Mouse (Mus musculus): Measurements from ENCODE around the gene Dxo. TPM values are rescaled to one million over a fixed set of nuclear protein-coding genes. Genes with fewer than 3 reads are reported as not detected.

The Dxo gene
- 83.3 to 87.2 TPM (median 86.2 TPM) in 4 replicates for total RNA-seq (2023)

DNA sequence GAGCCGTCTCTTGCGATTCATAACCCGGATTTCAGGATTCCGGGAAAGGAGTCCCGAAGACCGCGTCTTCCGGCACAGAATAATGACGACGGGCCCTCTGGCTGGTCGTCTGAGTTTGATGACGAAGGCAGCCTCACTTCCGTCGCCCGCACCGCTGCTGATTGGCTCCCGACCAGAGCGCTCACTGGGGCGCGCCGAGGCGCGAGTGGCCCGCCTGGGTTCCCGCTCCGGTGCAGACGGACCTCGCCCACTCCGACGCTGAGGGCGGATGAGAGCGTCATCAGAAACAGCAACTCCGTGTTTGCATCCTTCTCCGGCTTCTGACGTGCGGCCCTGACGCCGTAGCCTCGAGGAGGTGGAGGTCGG is at the start of gene Dxo, which contains the start of gene Stk19:
Gene Dxo (plus strand): TSS at position 164 of the 366 bp plus-strand sequence.
Gene Stk19 (minus strand): TSS at position 90 of the 366 bp plus-strand sequence.

DNA sequence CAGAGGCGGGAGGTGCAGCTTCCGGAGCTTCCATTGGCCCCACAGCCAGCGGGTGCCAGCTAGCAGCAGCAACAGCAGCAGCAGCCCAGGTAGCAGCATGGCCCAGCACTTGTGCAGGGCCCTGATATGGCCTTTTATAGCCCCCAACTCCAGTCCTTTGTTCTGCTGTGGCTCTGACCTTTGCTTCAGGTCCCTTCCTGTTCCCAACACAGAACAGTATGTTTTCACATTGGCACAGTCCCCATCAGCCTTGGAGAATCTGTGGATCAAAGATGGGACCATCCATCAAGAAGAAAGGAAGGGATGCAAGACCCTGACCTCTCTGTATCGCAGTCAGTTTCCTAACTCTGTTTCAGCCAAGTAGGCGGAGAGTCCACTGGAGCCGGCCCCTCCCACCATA is 32.5 kb upstream of the Dxo start, which contains the start of gene Cyp21a1:
Gene Cyp21a1 (minus strand): TSS at position 261 of the 400 bp plus-strand sequence.

DNA sequence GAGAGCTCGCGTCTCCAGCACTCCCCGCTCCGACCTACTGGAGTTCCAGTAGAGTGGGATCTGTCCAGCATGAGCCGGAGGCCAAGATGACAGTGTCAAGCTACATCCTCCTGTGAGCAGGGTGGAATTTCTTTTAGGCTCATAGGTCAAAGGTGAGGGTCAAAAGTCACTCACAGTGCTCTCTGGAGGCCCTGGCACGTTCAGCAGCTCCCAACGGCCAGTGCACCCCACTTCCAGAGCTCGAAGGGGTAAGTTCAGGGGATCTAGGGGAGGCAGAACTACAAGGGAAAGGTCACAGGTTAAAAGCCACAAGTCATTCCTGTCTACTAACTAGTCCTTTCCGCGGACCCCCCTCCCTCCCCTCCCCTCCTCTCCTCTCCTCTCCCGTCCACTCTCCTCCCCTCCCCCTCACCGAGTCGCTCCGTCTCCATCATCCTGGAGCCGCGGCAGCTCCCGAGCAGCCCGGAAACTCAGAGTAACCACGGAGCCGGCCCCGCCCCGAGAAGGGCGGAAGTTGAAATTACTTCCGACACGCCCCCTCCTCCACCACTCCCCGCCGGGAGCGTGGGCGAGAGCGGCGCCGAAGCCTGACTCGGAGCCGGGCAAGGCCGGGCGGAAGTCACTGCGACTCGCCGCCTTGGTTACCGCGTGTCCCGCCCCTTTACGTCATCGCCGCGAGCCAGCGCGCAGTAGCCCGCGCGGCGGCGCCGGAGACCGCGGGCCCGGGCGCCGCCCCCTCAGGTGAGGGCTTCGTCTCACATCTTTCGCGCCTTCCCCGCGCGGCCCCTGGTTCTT is 13.1 kb downstream of the Dxo start, which contains the start of the genes Skiv2l and Nelfe:
Gene Skiv2l (minus strand): TSS at position 489 of the 795 bp plus-strand sequence.
Gene Nelfe (plus strand): TSS at position 670 of the 795 bp plus-strand sequence.

DNA sequence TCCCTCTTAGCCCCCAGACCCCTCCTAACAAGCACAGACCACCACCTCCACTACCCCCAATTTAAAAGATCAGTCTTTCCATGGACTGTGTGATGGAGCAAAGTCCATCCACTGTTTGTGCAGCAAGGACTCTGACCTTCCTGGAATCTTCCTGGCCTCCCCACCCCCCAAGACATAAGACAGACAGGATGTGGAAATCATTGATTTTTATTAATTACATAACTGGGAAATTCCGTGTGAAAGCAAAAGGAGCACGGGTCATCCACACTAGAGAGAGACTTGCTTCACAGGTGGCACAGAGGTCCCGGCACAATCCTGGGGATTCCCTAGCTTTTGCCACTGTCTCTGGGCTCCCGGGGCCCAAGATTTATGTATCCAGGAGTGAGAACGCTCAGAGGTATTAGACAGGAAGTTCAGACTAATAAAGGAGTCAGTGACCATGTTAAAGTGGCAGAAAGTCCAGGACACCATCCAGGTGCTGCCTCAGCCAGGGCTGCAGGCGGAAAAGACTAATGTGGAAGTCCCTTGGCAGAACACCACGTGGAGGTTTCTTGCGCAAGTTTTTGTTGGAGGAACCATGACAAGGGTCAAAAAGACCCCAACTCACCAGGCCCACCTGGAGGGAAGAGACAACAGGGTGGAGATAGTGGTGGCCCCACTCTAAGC is 25.7 kb downstream of the Dxo start, which contains the start of gene Cfb:
Gene Cfb (minus strand): TSS at position 103 of the 666 bp plus-strand sequence.

DNA sequence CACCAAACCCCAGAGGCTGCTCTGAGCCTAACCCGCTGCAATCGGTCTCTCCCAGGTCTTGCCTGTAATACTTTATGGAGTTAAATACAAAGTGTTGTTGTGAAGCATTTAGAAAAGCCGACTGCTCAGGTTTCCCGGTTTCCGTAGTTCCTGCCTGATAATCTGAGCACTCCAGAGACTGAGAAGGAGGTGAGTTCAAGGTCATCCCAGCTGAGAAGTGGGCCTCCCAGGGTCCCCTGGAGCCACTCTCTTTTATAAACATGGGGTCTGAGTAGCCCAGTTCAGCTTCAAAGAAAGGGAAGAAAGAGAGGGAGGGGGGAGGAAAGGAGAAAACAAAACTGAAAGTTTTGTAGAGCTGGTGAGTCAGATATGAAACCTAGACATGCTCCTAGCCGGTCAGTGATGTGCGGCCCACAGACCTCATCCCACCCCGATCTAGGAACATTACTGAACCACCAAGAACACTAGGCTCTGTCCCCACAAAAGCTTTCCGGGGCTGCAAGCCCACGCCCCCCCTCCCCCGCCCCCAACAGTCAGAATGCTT is 42.6 kb downstream of the Dxo start, which contains the start of gene Zbtb12:
Gene Zbtb12 (plus strand): TSS at position 148 of the 544 bp plus-strand sequence.

DNA sequence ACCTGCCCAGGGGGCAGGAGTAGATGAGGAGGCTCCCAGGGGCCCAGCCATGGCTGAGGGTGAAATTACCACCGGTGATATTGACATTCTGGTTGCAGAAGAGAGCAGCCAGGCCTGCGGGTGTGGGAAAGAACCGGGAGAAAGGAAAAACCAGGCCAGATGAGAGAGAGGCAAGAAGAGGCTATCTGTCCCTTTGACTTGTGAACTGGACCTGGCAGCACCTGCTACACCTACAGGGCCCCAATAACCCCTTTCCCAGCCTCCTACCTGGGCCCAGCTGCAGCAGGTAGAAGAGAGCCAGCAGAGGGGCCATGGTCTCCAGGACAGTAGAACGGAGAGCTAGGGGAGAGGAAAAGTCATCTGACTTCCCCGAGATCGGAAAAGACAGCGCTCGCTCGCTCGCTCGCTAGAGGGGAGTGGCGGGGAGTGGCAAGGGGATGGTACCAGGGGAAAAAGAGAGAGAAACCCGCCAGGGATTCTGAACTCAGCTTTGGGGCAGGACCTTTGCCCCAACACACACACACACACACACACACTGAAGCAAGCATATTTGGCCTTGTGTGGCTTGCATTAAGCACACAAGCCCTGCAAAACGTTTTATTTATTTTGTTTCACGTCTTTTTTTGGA is 45.0 kb downstream of the Dxo start, which contains the start of gene Gm20547:
Gene Gm20547 (minus strand): TSS at position 360 of the 628 bp plus-strand sequence.

Other genes with a start within 250 kb of the Dxo start
- 117 to 138 TPM (median 127 TPM) in 4 replicates for gene Gpsm3, start 247.2 kb upstream of the Dxo start, total RNA-seq (2023)
- gene Pbx2, start 245.8 kb upstream of the Dxo start, total RNA-seq (2023), result 47.4 to 53.9 TPM (median 53.5 TPM) in 4 replicates
- 3.6 to 4.4 TPM (median 4.3 TPM) in 4 replicates for gene Ager, start 239.2 kb upstream of the Dxo start, total RNA-seq (2023)
- gene Rnf5, start 233.3 kb upstream of the Dxo start, total RNA-seq (2023), result 25.6 to 33.1 TPM (median 27.8 TPM) in 4 replicates
- gene Agpat1, start 232.8 kb upstream of the Dxo start, total RNA-seq (2023), result 59.3 to 69.6 TPM (median 64.7 TPM) in 4 replicates
- not detected in 4 replicates for gene Egfl8, start 221.0 kb upstream of the Dxo start, total RNA-seq (2023)
- 2.5 to 3.9 TPM (median 3.0 TPM) in 4 replicates for gene Ppt2, start 208.5 kb upstream of the Dxo start, total RNA-seq (2023)
- gene Prrt1, start 207.5 kb upstream of the Dxo start, total RNA-seq (2023), result 0.38 TPM in 1 of 4 replicates, not detected in the others
- gene Fkbpl, start 192.3 kb upstream of the Dxo start, total RNA-seq (2023), result 2.2 to 6.7 TPM (median 3.2 TPM) in 4 replicates
- 66.0 to 75.7 TPM (median 68.0 TPM) in 4 replicates for gene Atf6b, start 189.9 kb upstream of the Dxo start, total RNA-seq (2023)
- 0.09 to 0.19 TPM (median 0.13 TPM) in 4 replicates for gene Tnxb, start 166.5 kb upstream of the Dxo start, total RNA-seq (2023)
- gene C4b, start 93.1 kb upstream of the Dxo start, total RNA-seq (2023), result 1.5 to 2.8 TPM (median 2.1 TPM) in 4 replicates
- gene Cyp21a1, start 32.5 kb upstream of the Dxo start, total RNA-seq (2023), result not detected in 4 replicates
- gene Stk19, start 74 bp upstream of the Dxo start, total RNA-seq (2023), result 70.2 to 78.8 TPM (median 74.6 TPM) in 4 replicates
- 99.2 to 119 TPM (median 104 TPM) in 4 replicates for gene Skiv2l, start 13.2 kb downstream of the Dxo start, total RNA-seq (2023)
- 31.6 to 38.4 TPM (median 32.6 TPM) in 4 replicates for gene Nelfe, start 13.4 kb downstream of the Dxo start, total RNA-seq (2023)
- 0.60 TPM in 1 of 4 replicates, not detected in the others for gene Cfb, start 25.5 kb downstream of the Dxo start, total RNA-seq (2023)
- 11.5 to 12.8 TPM (median 11.9 TPM) in 4 replicates for gene Zbtb12, start 42.5 kb downstream of the Dxo start, total RNA-seq (2023)
- not detected in 4 replicates for gene Gm20547, start 45.0 kb downstream of the Dxo start, total RNA-seq (2023)
- gene C2, start 61.2 kb downstream of the Dxo start, total RNA-seq (2023), result 1.6 to 3.1 TPM (median 3.1 TPM) in 4 replicates
- 145 to 166 TPM (median 150 TPM) in 4 replicates for gene Ehmt2, start 61.5 kb downstream of the Dxo start, total RNA-seq (2023)
- gene Slc44a4, start 77.4 kb downstream of the Dxo start, total RNA-seq (2023), result not detected in 4 replicates
- 91.5 to 104 TPM (median 98.0 TPM) in 4 replicates for gene Neu1, start 94.2 kb downstream of the Dxo start, total RNA-seq (2023)
- gene Hspa1b, start 122.2 kb downstream of the Dxo start, total RNA-seq (2023), result 143 to 677 TPM (median 225 TPM) in 4 replicates
- 1.1 TPM in 1 of 4 replicates, not detected in the others for gene Gm20481, start 132.9 kb downstream of the Dxo start, total RNA-seq (2023)
- gene Hspa1a, start 135.1 kb downstream of the Dxo start, total RNA-seq (2023), result 69.3 to 362 TPM (median 119 TPM) in 4 replicates
- 0.24 to 0.40 TPM in 2 of 4 replicates, not detected in the others for gene Hspa1l, start 135.7 kb downstream of the Dxo start, total RNA-seq (2023)
- gene Lsm2, start 144.8 kb downstream of the Dxo start, total RNA-seq (2023), result 27.8 to 35.0 TPM (median 28.9 TPM) in 4 replicates
- gene Vars, start 164.0 kb downstream of the Dxo start, total RNA-seq (2023), result 237 to 278 TPM (median 258 TPM) in 4 replicates
- 0.28 to 0.52 TPM (median 0.30 TPM) in 4 replicates for gene Vwa7, start 179.6 kb downstream of the Dxo start, total RNA-seq (2023)
- 3.0 to 6.4 TPM (median 4.1 TPM) in 4 replicates for gene Sapcd1, start 191.0 kb downstream of the Dxo start, total RNA-seq (2023)
- gene Msh5, start 209.7 kb downstream of the Dxo start, total RNA-seq (2023), result 8.7 to 15.9 TPM (median 11.2 TPM) in 4 replicates
- 185 to 195 TPM (median 191 TPM) in 4 replicates for gene Clic1, start 212.9 kb downstream of the Dxo start, total RNA-seq (2023)
- gene Ddah2, start 222.0 kb downstream of the Dxo start, total RNA-seq (2023), result 2.2 to 6.0 TPM (median 4.3 TPM) in 4 replicates
- gene Ly6g6c, start 228.4 kb downstream of the Dxo start, total RNA-seq (2023), result not detected in 4 replicates
- not detected in 4 replicates for gene Mpig6b, start 229.2 kb downstream of the Dxo start, total RNA-seq (2023)
- gene Ly6g6e, start 239.9 kb downstream of the Dxo start, total RNA-seq (2023), result not detected in 4 replicates
- not detected in 4 replicates for gene Ly6g6d, start 241.0 kb downstream of the Dxo start, total RNA-seq (2023)
- not detected in 4 replicates for gene Ly6g6f, start 248.6 kb downstream of the Dxo start, total RNA-seq (2023)